Mouse (Mus musculus) left cerebral cortex, adult 9 months (tissue): ENCODE data around the gene Odf2l.
A peak's percentile ranks its signal among the peaks of the same experiment; 100 is the strongest.

Experiments
- DNase-seq, 2 experiments: peaks; one replicate each; pipeline ENCODE4 v3.0.0; 2022; ENCODE audit warnings: low spot score in 2 of 2

Odf2l gene

GRCm38 (mm10) chr3:145118254-145119001 lies at the start of gene Odf2l:
Gene Odf2l (plus strand): TSS chr3:145118588.
- peak; percentile 92 to 98 for DNase-seq

GRCm38 (mm10) chr3:145068964-145069363 lies 49.4 kb upstream of the Odf2l start:
- no peak for DNase-seq

- DNase-seq: no peak
Measured at GRCm38 (mm10) chr3:145072339-145072738, 46.0 kb upstream of the Odf2l start.

- DNase-seq: no peak
Measured at GRCm38 (mm10) chr3:145078405-145078804, 40.0 kb upstream of the Odf2l start.

- DNase-seq: no peak
Measured at GRCm38 (mm10) chr3:145080904-145081303, 37.5 kb upstream of the Odf2l start.

GRCm38 (mm10) chr3:145083081-145083480 lies 35.3 kb upstream of the Odf2l start:
- no peak for DNase-seq

GRCm38 (mm10) chr3:145086180-145086579 lies 32.2 kb upstream of the Odf2l start:
- no peak for DNase-seq

- DNase-seq: no peak
Measured at GRCm38 (mm10) chr3:145087857-145088598, 30.4 kb upstream of the Odf2l start.

- DNase-seq: no peak
Measured at GRCm38 (mm10) chr3:145099291-145099690, 19.1 kb upstream of the Odf2l start, which contains the start of gene Clca2. Gene Clca2 (minus strand): TSS chr3:145099443.

- DNase-seq: no peak
Measured at GRCm38 (mm10) chr3:145101891-145102555, 16.4 kb upstream of the Odf2l start.

- DNase-seq: no peak
Measured at GRCm38 (mm10) chr3:145103321-145103720, 15.1 kb upstream of the Odf2l start.

- DNase-seq: no peak
Measured at GRCm38 (mm10) chr3:145103770-145104169, 14.6 kb upstream of the Odf2l start.

- DNase-seq: no peak
Measured at GRCm38 (mm10) chr3:145105076-145105772, 13.2 kb upstream of the Odf2l start.

- DNase-seq: no peak
Measured at GRCm38 (mm10) chr3:145105773-145106504, 12.4 kb upstream of the Odf2l start.

- no peak for DNase-seq
Measured at GRCm38 (mm10) chr3:145115169-145115568, 3.2 kb upstream of the Odf2l start.

- no peak for DNase-seq
Measured at GRCm38 (mm10) chr3:145117637-145118036, 751 bp upstream of the Odf2l start.

- no peak for DNase-seq
Measured at GRCm38 (mm10) chr3:145119002-145119358, 592 bp downstream of the Odf2l start.

GRCm38 (mm10) chr3:145119425-145119824 lies 1.0 kb downstream of the Odf2l start:
- no peak for DNase-seq

GRCm38 (mm10) chr3:145126618-145127017 lies 8.2 kb downstream of the Odf2l start:
- DNase-seq: no peak

GRCm38 (mm10) chr3:145129356-145129755 lies 11.0 kb downstream of the Odf2l start:
- no peak for DNase-seq

- DNase-seq: peak in 1 of 2 experiments; percentile 14
Measured at GRCm38 (mm10) chr3:145131210-145131868, 13.0 kb downstream of the Odf2l start.
